Mouse (Mus musculus): ENCODE measurements around the gene Scgb1b29. TPM values are rescaled to one million over a fixed set of nuclear protein-coding genes. Genes with fewer than 3 reads are reported as not detected.

Scgb1b29 gene
- polyA plus RNA-seq (2012; rRNA removed; ENCODE audit: low replicate concordance): not detected in 2 replicates

GRCm38 (mm10) chr7:32441241-32441640, at the start of gene Scgb1b29:
Gene Scgb1b29 (plus strand): TSS chr7:32441541.

Other genes with a start within 250 kb of the Scgb1b29 start
- not detected in 2 replicates for gene Scgb2b11, start 230.4 kb upstream of the Scgb1b29 start, polyA plus RNA-seq (2012; rRNA removed; ENCODE audit: low replicate concordance)
- gene Scgb1b11, start 218.7 kb upstream of the Scgb1b29 start, polyA plus RNA-seq (2012; rRNA removed; ENCODE audit: low replicate concordance): not detected in 2 replicates
- not detected in 2 replicates for gene Scgb2b12, start 114.3 kb upstream of the Scgb1b29 start, polyA plus RNA-seq (2012; rRNA removed; ENCODE audit: low replicate concordance)
- gene Scgb1b12, start 107.4 kb upstream of the Scgb1b29 start, polyA plus RNA-seq (2012; rRNA removed; ENCODE audit: low replicate concordance): not detected in 2 replicates

All from subcutaneous adipose tissue, adult 2 months (tissue).